In genomic region chr19:42008586-42008985, GRCm38 (mm10) we compare ENCODE assay signal across 22 mouse cellular contexts. TPM values are rescaled to one million over a fixed set of nuclear protein-coding genes. Genes with fewer than 3 reads are reported as not detected.
DNase-seq lines count a peak whose midpoint lies in the region; ATAC-seq and TF ChIP-seq lines count a peak whose summit lies in the region.
"Had no signal": no experiment of that assay in that cellular context is flagged by ENCODE, and none has a peak within 500 bp of the region (broad histone marks: within the 10 kb centered on the region; RNA-seq: fewer than 3 reads in every experiment).

No protein-coding gene starts in this region.

- H3K36me3 ChIP-seq in heart, adult 2 months (ENCODE audit: control insufficient read depth, insufficient read depth, low read length) = 0 out of 2 replicates have a peak, but pooled peaks cover 2% of the 10 kb centered on the region
- H3K36me3 ChIP-seq in kidney, embryonic 14.5 days (ENCODE audit: control insufficient read depth, insufficient read depth, low read length) = no peaks in the 10 kb centered on the region
- no peaks in the 10 kb centered on the region; the same call in 1 of the 2 replicates for H3K36me3 ChIP-seq in limb, embryonic 12.5 days
- H3K36me3 ChIP-seq: forebrain, embryonic 15.5 days; midbrain, embryonic 13.5 days had no signal

- no peak overlapping the region for H3K4me2 ChIP-seq in kidney, embryonic 14.5 days (replicated peaks; ENCODE audit: low read depth, low read length)
- no peak overlapping the region for H3K4me2 ChIP-seq in limb, embryonic 12.5 days
- H3K4me2 ChIP-seq: forebrain, embryonic 15.5 days; midbrain, embryonic 13.5 days had no signal

- H3K27me3 ChIP-seq in heart, adult 2 months (ENCODE audit: control insufficient read depth, insufficient read depth, low read length) = no peaks in the 10 kb centered on the region
- H3K27me3 ChIP-seq in kidney, embryonic 14.5 days (ENCODE audit: control insufficient read depth, insufficient read depth, low read length) = no peaks in the 10 kb centered on the region
- H3K27me3 ChIP-seq in limb, embryonic 12.5 days = no peaks in the 10 kb centered on the region
- H3K27me3 ChIP-seq: forebrain, embryonic 15.5 days; midbrain, embryonic 13.5 days; Patski had no signal

- DNase-seq in heart, adult 2 months = no peak
- no peak for DNase-seq in heart, postnatal 25 days (ENCODE audit: low spot score)
- DNase-seq in kidney, postnatal 10 days = no peak
- peak; percentile 48 for DNase-seq in ZHBTc4 (ENCODE audit: low read depth, low spot score)
- DNase-seq in testis, postnatal 10 days (ENCODE audit: low spot score) = no peak
- DNase-seq in Muller cell, postnatal 12 days (ENCODE audit: inconsistent ontology term) = no peak
- DNase-seq: adrenal gland, postnatal 10 days; cerebellum, postnatal 14 days; gastrocnemius, postnatal 14 days; kidney, postnatal 36 days; left cerebral cortex, postnatal 4 days; lung, adult 18-20 months; thymus, adult 2 months had no signal

- H3K27ac ChIP-seq in heart, adult 2 months = peak overlapping the region; percentile 51
- H3K27ac ChIP-seq in kidney, embryonic 14.5 days (ENCODE audit: low read depth, low read length) = peak overlapping the region; percentile 59; the same call in 1 of the 2 replicates
- peak overlapping the region; percentile 53; the same call in 1 of the 2 replicates for H3K27ac ChIP-seq in limb, embryonic 12.5 days
- H3K27ac ChIP-seq: forebrain, embryonic 15.5 days; hindbrain, postnatal 0 days; macrophage; midbrain, embryonic 13.5 days had no signal

- TF ChIP-seq CTCF in heart, adult 2 months (IDR thresholded peaks at IDR 0.05) = no peak

- TF ChIP-seq POLR2A in heart, adult 2 months (IDR thresholded peaks at IDR 0.05; ENCODE audit: insufficient read depth, low read depth, low read length) = no peak

- WGBS in heart, adult 2 months = 45% methylated on average over 3 of the region's 3 CpGs
- WGBS in kidney, embryonic 14.5 days = 41% methylated on average over 3 of the region's 3 CpGs
- WGBS in limb, embryonic 12.5 days = 49% methylated on average over 3 of the region's 3 CpGs

- H3K9me3 ChIP-seq in kidney, embryonic 14.5 days (ENCODE audit: control insufficient read depth, low read length) = no peaks in the 10 kb centered on the region
- H3K9me3 ChIP-seq in limb, embryonic 12.5 days = no peaks in the 10 kb centered on the region
- H3K9me3 ChIP-seq: forebrain, embryonic 15.5 days; midbrain, embryonic 13.5 days had no signal

- H3K79me2 ChIP-seq in heart, adult 2 months (replicated peaks; ENCODE audit: control insufficient read depth, insufficient read depth, low read length) = no peaks in the 10 kb centered on the region

- H3K4me3 ChIP-seq in heart, adult 2 months = no peak overlapping the region
- H3K4me3 ChIP-seq in kidney, embryonic 14.5 days (ENCODE audit: low read length) = no peak overlapping the region
- H3K4me3 ChIP-seq in limb, embryonic 12.5 days (replicated peaks) = no peak overlapping the region
- H3K4me3 ChIP-seq: forebrain, embryonic 15.5 days; midbrain, embryonic 13.5 days had no signal

- no peak for TF ChIP-seq EP300 in heart, adult 2 months (IDR thresholded peaks at IDR 0.05; ENCODE audit: insufficient read depth, low read depth, low read length)

- H3K9ac ChIP-seq in heart, adult 2 months (ENCODE audit: low read depth, low read length) = no peak overlapping the region
- no peak overlapping the region for H3K9ac ChIP-seq in kidney, embryonic 14.5 days (ENCODE audit: low read depth, low read length)
- H3K9ac ChIP-seq in limb, embryonic 12.5 days (replicated peaks) = 0 out of 2 replicates have a peak overlapping the region, but pooled peaks have one; percentile 2
- H3K9ac ChIP-seq: forebrain, embryonic 15.5 days; midbrain, embryonic 13.5 days had no signal

- intact Hi-C loops in heart, adult 2 months (cut with DNase I) = no loop called here
- intact Hi-C loops in heart, postnatal 25 days (cut with DNase I) = no loop called here

- peaks cover 32% of the 10 kb centered on the region for H3K4me1 ChIP-seq in heart, adult 2 months (ENCODE audit: control insufficient read depth, insufficient read depth, low read length)
- H3K4me1 ChIP-seq in kidney, embryonic 14.5 days (ENCODE audit: control insufficient read depth, insufficient read depth, low read length) = peaks cover 35% of the 10 kb centered on the region
- peaks cover 36% of the 10 kb centered on the region for H3K4me1 ChIP-seq in limb, embryonic 12.5 days (replicated peaks)
- H3K4me1 ChIP-seq: forebrain, embryonic 15.5 days; midbrain, embryonic 13.5 days had no signal

- no peak for ATAC-seq in kidney, embryonic 14.5 days (ENCODE audit: low FRiP score, low TSS enrichment)
- ATAC-seq in limb, embryonic 12.5 days (ENCODE audit: insufficient number of reproducible peaks, insufficient read depth, low FRiP score, low TSS enrichment, low read depth) = no peak
- ATAC-seq: forebrain, embryonic 15.5 days; hindbrain, postnatal 0 days; midbrain, embryonic 13.5 days; Patski had no signal

RNA-seq across cellular contexts. Expression of gene Ubtd1, which starts 27.0 kb away (rescaled TPM):
- total RNA-seq in heart, adult 2 months (2021) = 10 to 100 TPM; 21.4 to 22.7 TPM
- polyA plus RNA-seq in heart, adult 2 months (2012; rRNA removed) = 27.3 and 37.3 TPM in 2 replicates
- 10 to 100 TPM; 22.3 to 23.8 TPM for total RNA-seq in heart, postnatal 25 days (2021)
- polyA plus RNA-seq in kidney, embryonic 14.5 days (2014; fragmentation: Nextera tagmentation; extraction: Ambion mirVana) = 23.1 and 29.8 TPM in 2 replicates
- polyA plus RNA-seq in limb, embryonic 12.5 days (2016; fragmentation: Nextera tagmentation; extraction: Ambion mirVana) = 19.1 and 19.3 TPM in 2 replicates

RNA-seq across cellular contexts. Expression of gene Ankrd2, which starts 27.2 kb away (rescaled TPM):
- under 1 TPM; 0.20 to 0.42 TPM for total RNA-seq in heart, adult 2 months (2021)
- polyA plus RNA-seq in heart, adult 2 months (2012; rRNA removed) = not detected in 2 replicates
- not detected for total RNA-seq in heart, postnatal 25 days (2021)
- polyA plus RNA-seq in kidney, embryonic 14.5 days (2014; fragmentation: Nextera tagmentation; extraction: Ambion mirVana) = not detected in 2 replicates
- polyA plus RNA-seq in limb, embryonic 12.5 days (2016; fragmentation: Nextera tagmentation; extraction: Ambion mirVana) = 0.25 TPM in 1 of 2 replicates, not detected in the other
- total RNA-seq: layer of hippocampus, postnatal 25 days; left cerebral cortex, postnatal 4 days had no signal
- polyA plus RNA-seq: macrophage had no signal

RNA-seq across cellular contexts. Expression of gene Mms19, which starts 27.6 kb away (rescaled TPM):
- 10 to 100 TPM; 14.2 to 17.9 TPM for total RNA-seq in heart, adult 2 months (2021)
- 35.4 and 48.4 TPM in 2 replicates for polyA plus RNA-seq in heart, adult 2 months (2012; rRNA removed)
- total RNA-seq in heart, postnatal 25 days (2021) = 10 to 100 TPM; 13.2 to 17.2 TPM
- polyA plus RNA-seq in kidney, embryonic 14.5 days (2014; fragmentation: Nextera tagmentation; extraction: Ambion mirVana) = 33.4 and 42.3 TPM in 2 replicates
- 41.3 and 42.5 TPM in 2 replicates for polyA plus RNA-seq in limb, embryonic 12.5 days (2016; fragmentation: Nextera tagmentation; extraction: Ambion mirVana)

RNA-seq across cellular contexts. Expression of gene Hoga1, which starts 36.8 kb away (rescaled TPM):
- total RNA-seq in heart, adult 2 months (2021) = 1 to 10 TPM; 1.6 to 2.3 TPM
- 0.85 and 1.4 TPM in 2 replicates for polyA plus RNA-seq in heart, adult 2 months (2012; rRNA removed)
- 1 to 10 TPM; 1.1 to 1.7 TPM for total RNA-seq in heart, postnatal 25 days (2021)
- polyA plus RNA-seq in kidney, embryonic 14.5 days (2014; fragmentation: Nextera tagmentation; extraction: Ambion mirVana) = 7.2 and 9.8 TPM in 2 replicates
- 1.5 and 1.9 TPM in 2 replicates for polyA plus RNA-seq in limb, embryonic 12.5 days (2016; fragmentation: Nextera tagmentation; extraction: Ambion mirVana)

RNA-seq across cellular contexts. Expression of gene 4933411K16Rik, which starts 43.5 kb away (rescaled TPM):
- total RNA-seq in heart, adult 2 months (2021) = under 1 TPM in 1 of 2 experiments, not detected in 1; 0.23 TPM
- 0.41 and 0.73 TPM in 2 replicates for polyA plus RNA-seq in heart, adult 2 months (2012; rRNA removed)
- total RNA-seq in heart, postnatal 25 days (2021) = not detected
- 0.33 and 0.61 TPM in 2 replicates for polyA plus RNA-seq in kidney, embryonic 14.5 days (2014; fragmentation: Nextera tagmentation; extraction: Ambion mirVana)
- 0.20 TPM in 1 of 2 replicates, not detected in the other for polyA plus RNA-seq in limb, embryonic 12.5 days (2016; fragmentation: Nextera tagmentation; extraction: Ambion mirVana)
- polyA plus RNA-seq: embryonic facial prominence, embryonic 14.5 days; forebrain, embryonic 15.5 days; hindbrain, postnatal 0 days; midbrain, embryonic 13.5 days had no signal
